21 mouse cellular contexts compared by ENCODE assay signal in the genomic region with DNA sequence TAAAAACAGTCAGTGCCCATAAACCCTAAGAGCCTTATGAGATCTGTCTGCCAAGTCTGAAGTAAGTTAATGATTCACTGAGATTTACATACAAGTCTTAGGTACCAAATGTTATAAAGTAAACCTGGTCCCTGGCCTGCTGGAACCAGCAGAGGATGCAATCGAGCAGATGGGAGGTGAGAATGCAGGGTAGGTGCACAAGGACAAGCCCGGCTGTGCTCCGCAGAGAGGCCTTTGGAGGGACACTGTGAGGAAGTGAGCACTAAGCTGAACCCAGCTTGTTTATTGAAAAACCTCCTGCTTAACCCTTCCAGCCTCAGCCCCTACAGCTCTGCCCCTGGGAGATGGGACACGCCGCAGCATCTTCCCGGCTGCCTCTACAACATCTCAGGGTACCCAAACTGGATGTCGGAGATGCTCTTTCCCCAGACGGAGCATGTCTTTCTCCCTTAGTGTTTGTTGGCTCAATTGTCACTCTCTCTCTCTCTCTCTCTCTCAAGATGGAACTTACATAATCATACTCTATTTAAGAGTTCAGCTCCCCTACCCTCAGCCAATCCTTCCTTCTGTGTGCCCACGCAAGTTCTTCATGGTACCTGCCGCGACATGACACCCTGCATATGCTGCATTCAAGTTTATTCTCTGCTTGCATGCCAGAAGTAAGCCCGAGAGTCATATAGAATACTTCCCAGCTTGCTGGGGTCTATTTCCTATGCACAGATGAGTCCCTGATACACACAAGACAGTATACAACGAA.
DNase-seq lines count a peak whose midpoint lies in the region; ATAC-seq and TF ChIP-seq lines count a peak whose summit lies in the region.
"Had no signal": no experiment of that assay in that cellular context is flagged by ENCODE, and none has a peak within 500 bp of the region (broad histone marks: within the 10 kb centered on the region; RNA-seq: fewer than 3 reads in every experiment).

No protein-coding gene starts in this region.

- no peaks in the 10 kb centered on the region for H3K4me1 ChIP-seq in liver, adult 2 months (ENCODE audit: control insufficient read depth, insufficient read depth, low read length)
- no peaks in the 10 kb centered on the region; the same call in 1 of the 2 replicates for H3K4me1 ChIP-seq in liver, embryonic 11.5 days (replicated peaks; ENCODE audit: control insufficient read depth, insufficient read depth, low read length)
- no peaks in the 10 kb centered on the region; the same call in 1 of the 2 replicates for H3K4me1 ChIP-seq in intestine, embryonic 15.5 days (replicated peaks)
- no peaks in the 10 kb centered on the region for H3K4me1 ChIP-seq in kidney, adult 2 months (ENCODE audit: control insufficient read depth, insufficient read depth, low read length)
- H3K4me1 ChIP-seq: forebrain, embryonic 15.5 days had no signal

- no peak for ATAC-seq in liver, embryonic 11.5 days (replicated peaks; ENCODE audit: low FRiP score)
- ATAC-seq in intestine, embryonic 15.5 days: peak; percentile 87
- ATAC-seq: forebrain, embryonic 15.5 days had no signal

- no peak for TF ChIP-seq CTCF in liver, adult 2 months (IDR thresholded peaks at IDR 0.05; ENCODE audit: low read depth, low read length)
- TF ChIP-seq CTCF in kidney, adult 2 months (conservative IDR thresholded peaks at IDR 0.05; ENCODE audit: insufficient read depth, insufficient read length, low read depth, low read length): no peak

- no peak overlapping the region for H3K9ac ChIP-seq in liver, adult 2 months (ENCODE audit: low read depth, low read length)
- no peak overlapping the region for H3K9ac ChIP-seq in liver, embryonic 11.5 days (ENCODE audit: low read depth, low read length)
- H3K9ac ChIP-seq in intestine, embryonic 15.5 days: no peak overlapping the region
- H3K9ac ChIP-seq: forebrain, embryonic 15.5 days; hindbrain, embryonic 14.5 days; neural tube, embryonic 13.5 days had no signal

- no peaks in the 10 kb centered on the region for H3K9me3 ChIP-seq in liver, embryonic 11.5 days (ENCODE audit: control insufficient read depth, low read length)
- H3K9me3 ChIP-seq in intestine, embryonic 15.5 days: no peaks in the 10 kb centered on the region
- H3K9me3 ChIP-seq: forebrain, embryonic 15.5 days; G1E; neural tube, embryonic 13.5 days had no signal

- H3K4me2 ChIP-seq in liver, embryonic 11.5 days: no peak overlapping the region
- 0 out of 2 replicates have a peak overlapping the region, but pooled peaks have one; percentile 30 for H3K4me2 ChIP-seq in intestine, embryonic 15.5 days (replicated peaks)
- H3K4me2 ChIP-seq: forebrain, embryonic 15.5 days; hindbrain, embryonic 14.5 days; midbrain, embryonic 11.5 days; neural tube, embryonic 13.5 days had no signal

- no peak for TF ChIP-seq POLR2A in liver, adult 2 months (IDR thresholded peaks at IDR 0.05; ENCODE audit: extremely low read depth, insufficient read depth, low read length)
- no peak for TF ChIP-seq POLR2A in kidney, adult 2 months (IDR thresholded peaks at IDR 0.05; ENCODE audit: low read depth, low read length)

- peaks cover 13% of the 10 kb centered on the region for H3K36me3 ChIP-seq in liver, adult 2 months (ENCODE audit: control insufficient read depth, insufficient read depth, low read length)
- no peaks in the 10 kb centered on the region; the same call in 1 of the 2 replicates for H3K36me3 ChIP-seq in liver, embryonic 11.5 days (ENCODE audit: control insufficient read depth, insufficient read depth, low read length)
- H3K36me3 ChIP-seq in intestine, embryonic 15.5 days: no peaks in the 10 kb centered on the region; the same call in 1 of the 2 replicates
- peaks cover 8% of the 10 kb centered on the region for H3K36me3 ChIP-seq in kidney, adult 2 months (ENCODE audit: control insufficient read depth, insufficient read depth, low read length)

- no peak overlapping the region for H3K27ac ChIP-seq in liver, adult 2 months (replicated peaks; ENCODE audit: insufficient read depth, low read depth, low read length)
- H3K27ac ChIP-seq in liver, embryonic 11.5 days (ENCODE audit: low read depth, low read length): no peak overlapping the region
- H3K27ac ChIP-seq in intestine, embryonic 15.5 days: no peak overlapping the region
- H3K27ac ChIP-seq in kidney, adult 2 months (ENCODE audit: insufficient read depth, low read depth, low read length): no peak overlapping the region
- H3K27ac ChIP-seq: forebrain, embryonic 15.5 days; hindbrain, embryonic 14.5 days; neural tube, embryonic 13.5 days had no signal

- H3K4me3 ChIP-seq in liver, adult 2 months (ENCODE audit: insufficient read depth, low read depth, low read length): no peak overlapping the region
- H3K4me3 ChIP-seq in liver, embryonic 11.5 days (ENCODE audit: low read depth, low read length): no peak overlapping the region
- H3K4me3 ChIP-seq in intestine, embryonic 15.5 days (replicated peaks): no peak overlapping the region
- H3K4me3 ChIP-seq in kidney, adult 2 months (ENCODE audit: insufficient read depth, low read depth, low read length): no peak overlapping the region
- H3K4me3 ChIP-seq: erythroblast, embryonic 14.5 days; forebrain, embryonic 15.5 days; neural tube, embryonic 13.5 days had no signal

- H3K27me3 ChIP-seq in liver, adult 2 months (ENCODE audit: control insufficient read depth, insufficient read depth, low read length): no peaks in the 10 kb centered on the region
- H3K27me3 ChIP-seq in liver, embryonic 11.5 days (replicated peaks; ENCODE audit: control insufficient read depth, insufficient read depth, low read length): no peaks in the 10 kb centered on the region
- no peaks in the 10 kb centered on the region for H3K27me3 ChIP-seq in intestine, embryonic 15.5 days (replicated peaks)
- no peaks in the 10 kb centered on the region for H3K27me3 ChIP-seq in kidney, adult 2 months (replicated peaks; ENCODE audit: control insufficient read depth, insufficient read depth, low read length)
- H3K27me3 ChIP-seq: forebrain, embryonic 15.5 days; neural tube, embryonic 13.5 days had no signal

- DNase-seq in liver, adult 2 months (ENCODE audit: extremely low read depth, low read depth, low spot score): peak; percentile 5
- no peak for DNase-seq in liver, embryonic 11.5 days (ENCODE audit: low spot score)
- peak; percentile 55 for DNase-seq in kidney, adult 2 months
- peak; percentile 25 to 61 for DNase-seq in kidney, postnatal 36 days
- DNase-seq in adrenal gland, postnatal 14 days: no peak
- no peak for DNase-seq in urinary bladder, postnatal 14 days (ENCODE audit: low spot score)
- DNase-seq: cerebellum, postnatal 36 days; gastrocnemius, postnatal 10 days; heart, postnatal 14 days; layer of hippocampus, postnatal 36 days; left cerebral cortex, postnatal 4 days; lung, postnatal 4 days; right cerebral cortex, postnatal 14 days; thymus, postnatal 36 days had no signal

- 88% methylated on average over 13 of the region's 13 CpGs for WGBS in liver, adult 2 months
- WGBS in liver, embryonic 11.5 days: 89% methylated on average over 13 of the region's 13 CpGs
- 76% methylated on average over 13 of the region's 13 CpGs for WGBS in intestine, embryonic 15.5 days
- WGBS in kidney, adult 2 months: 75% methylated on average over 13 of the region's 13 CpGs

- no peaks in the 10 kb centered on the region for H3K79me2 ChIP-seq in liver, adult 2 months (ENCODE audit: control insufficient read depth, insufficient read depth, low read length)

Comparison
In these comparisons a context has a peak if more than half of its experiments do, and no peak if none do; other contexts are left out.
1. DNase-seq: peak in liver, adult 2 months (single experiment), kidney, adult 2 months (single experiment) and kidney, postnatal 36 days (2 of 2); none in liver, embryonic 11.5 days (single experiment), adrenal gland, postnatal 14 days (single experiment) and urinary bladder, postnatal 14 days (single experiment).